Mouse (Mus musculus): ENCODE results near the gene Ino80. TPM values are rescaled to one million over a fixed set of nuclear protein-coding genes. Genes with fewer than 3 reads are reported as not detected.
A peak's percentile ranks its signal among the peaks of the same experiment; 100 is the strongest.

The Ino80 gene
- polyA plus RNA-seq, 1 experiment from 2014 or later = 4.2 TPM

- Histone ChIP-seq H3K27ac (ENCODE audit: low read length) (no peak overlapping the region), H3K4me1 (replicated peaks; ENCODE audit: control insufficient read depth, insufficient read depth, low read length) (no peaks in the 10 kb centered on the region), H3K27me3 (ENCODE audit: control insufficient read depth, insufficient read depth, low read depth, low read length) (no peaks in the 10 kb centered on the region), H3K9me3 (ENCODE audit: control insufficient read depth, low read length) (no peaks in the 10 kb centered on the region), H3K9ac (ENCODE audit: low read length) (no peak overlapping the region), H3K4me3 (ENCODE audit: low read length) (no peak overlapping the region), H3K4me2 (ENCODE audit: low read depth, low read length) (no peak overlapping the region), H3K36me3 (ENCODE audit: control insufficient read depth, insufficient read depth, low read length) (no peaks in the 10 kb centered on the region)
- ATAC-seq (ENCODE audit: low read depth) = no peak
Observed at GRCm38 (mm10) chr2:119507108-119507507, 29.6 kb upstream of the Ino80 start.

- 77% methylated on average over 2 of the region's 2 CpGs for WGBS
Observed at GRCm38 (mm10) chr2:119500965-119501652, 23.6 kb upstream of the Ino80 start.

GRCm38 (mm10) chr2:119498859-119499258 is 21.4 kb upstream of the Ino80 start:
- H3K4me1 ChIP-seq (replicated peaks; ENCODE audit: control insufficient read depth, insufficient read depth, low read length) = no peaks in the 10 kb centered on the region
- H3K4me3 ChIP-seq (ENCODE audit: low read length) = no peak overlapping the region
- no peak for ATAC-seq (ENCODE audit: low read depth)
- H3K27ac ChIP-seq (ENCODE audit: low read length) = no peak overlapping the region
- no peaks in the 10 kb centered on the region for H3K9me3 ChIP-seq (ENCODE audit: control insufficient read depth, low read length)
- no peaks in the 10 kb centered on the region for H3K36me3 ChIP-seq (ENCODE audit: control insufficient read depth, insufficient read depth, low read length)
- H3K9ac ChIP-seq (ENCODE audit: low read length) = no peak overlapping the region
- 88% methylated on average over 2 of the region's 2 CpGs for WGBS
- no peak overlapping the region for H3K4me2 ChIP-seq (ENCODE audit: low read depth, low read length)
- no peaks in the 10 kb centered on the region for H3K27me3 ChIP-seq (ENCODE audit: control insufficient read depth, insufficient read depth, low read depth, low read length)

More at GRCm38 (mm10) chr2:119500965-119501652, 23.6 kb upstream of the Ino80 start:
- H3K9ac ChIP-seq (ENCODE audit: low read length) = no peak overlapping the region
- no peak for ATAC-seq (ENCODE audit: low read depth)
- no peaks in the 10 kb centered on the region for H3K36me3 ChIP-seq (ENCODE audit: control insufficient read depth, insufficient read depth, low read length)
- no peak overlapping the region for H3K27ac ChIP-seq (ENCODE audit: low read length)
- H3K4me3 ChIP-seq (ENCODE audit: low read length) = no peak overlapping the region
- no peaks in the 10 kb centered on the region for H3K4me1 ChIP-seq (replicated peaks; ENCODE audit: control insufficient read depth, insufficient read depth, low read length)
- no peak overlapping the region for H3K4me2 ChIP-seq (ENCODE audit: low read depth, low read length)
- no peaks in the 10 kb centered on the region for H3K27me3 ChIP-seq (ENCODE audit: control insufficient read depth, insufficient read depth, low read depth, low read length)
- H3K9me3 ChIP-seq (ENCODE audit: control insufficient read depth, low read length) = no peaks in the 10 kb centered on the region

GRCm38 (mm10) chr2:119496082-119496481 is 18.6 kb upstream of the Ino80 start:
- WGBS = 71% methylated on average over 2 of the region's 2 CpGs
- H3K4me2 ChIP-seq (ENCODE audit: low read depth, low read length) = no peak overlapping the region
- H3K9me3 ChIP-seq (ENCODE audit: control insufficient read depth, low read length) = no peaks in the 10 kb centered on the region
- H3K9ac ChIP-seq (ENCODE audit: low read length) = no peak overlapping the region
- no peak overlapping the region for H3K4me3 ChIP-seq (ENCODE audit: low read length)
- peak overlapping the region; percentile 68 for H3K27ac ChIP-seq (ENCODE audit: low read length)
- no peaks in the 10 kb centered on the region for H3K4me1 ChIP-seq (replicated peaks; ENCODE audit: control insufficient read depth, insufficient read depth, low read length)
- H3K27me3 ChIP-seq (ENCODE audit: control insufficient read depth, insufficient read depth, low read depth, low read length) = no peaks in the 10 kb centered on the region
- no peaks in the 10 kb centered on the region for H3K36me3 ChIP-seq (ENCODE audit: control insufficient read depth, insufficient read depth, low read length)
- peak; percentile 66 for ATAC-seq (ENCODE audit: low read depth)

GRCm38 (mm10) chr2:119491953-119492352 is 14.5 kb upstream of the Ino80 start:
- H3K4me2 ChIP-seq (ENCODE audit: low read depth, low read length) = no peak overlapping the region
- H3K27ac ChIP-seq (ENCODE audit: low read length) = no peak overlapping the region
- no peaks in the 10 kb centered on the region for H3K9me3 ChIP-seq (ENCODE audit: control insufficient read depth, low read length)
- no peaks in the 10 kb centered on the region for H3K27me3 ChIP-seq (ENCODE audit: control insufficient read depth, insufficient read depth, low read depth, low read length)
- H3K36me3 ChIP-seq (ENCODE audit: control insufficient read depth, insufficient read depth, low read length) = no peaks in the 10 kb centered on the region
- no peak overlapping the region for H3K9ac ChIP-seq (ENCODE audit: low read length)
- H3K4me3 ChIP-seq (ENCODE audit: low read length) = no peak overlapping the region
- no peaks in the 10 kb centered on the region for H3K4me1 ChIP-seq (replicated peaks; ENCODE audit: control insufficient read depth, insufficient read depth, low read length)
- 45% methylated on average over 5 of the region's 5 CpGs for WGBS
- ATAC-seq (ENCODE audit: low read depth) = no peak

- Histone ChIP-seq H3K4me3 (ENCODE audit: low read length) (no peak overlapping the region), H3K4me2 (ENCODE audit: low read depth, low read length) (no peak overlapping the region), H3K9me3 (ENCODE audit: control insufficient read depth, low read length) (no peaks in the 10 kb centered on the region), H3K27me3 (ENCODE audit: control insufficient read depth, insufficient read depth, low read depth, low read length) (no peaks in the 10 kb centered on the region), H3K27ac (ENCODE audit: low read length) (no peak overlapping the region), H3K36me3 (ENCODE audit: control insufficient read depth, insufficient read depth, low read length) (no peaks in the 10 kb centered on the region), H3K9ac (ENCODE audit: low read length) (no peak overlapping the region), H3K4me1 (replicated peaks; ENCODE audit: control insufficient read depth, insufficient read depth, low read length) (no peaks in the 10 kb centered on the region)
- 21% methylated on average over 4 of the region's 4 CpGs for WGBS
- ATAC-seq (ENCODE audit: low read depth) = no peak
Observed at GRCm38 (mm10) chr2:119486488-119486887, 9.0 kb upstream of the Ino80 start.

GRCm38 (mm10) chr2:119482307-119482706 is 4.8 kb upstream of the Ino80 start:
- Histone ChIP-seq H3K9ac (ENCODE audit: low read length) (no peak overlapping the region), H3K27me3 (ENCODE audit: control insufficient read depth, insufficient read depth, low read depth, low read length) (no peaks in the 10 kb centered on the region), H3K27ac (ENCODE audit: low read length) (no peak overlapping the region), H3K4me2 (ENCODE audit: low read depth, low read length) (no peak overlapping the region), H3K9me3 (ENCODE audit: control insufficient read depth, low read length) (no peaks in the 10 kb centered on the region), H3K36me3 (ENCODE audit: control insufficient read depth, insufficient read depth, low read length) (no peaks in the 10 kb centered on the region), H3K4me1 (replicated peaks; ENCODE audit: control insufficient read depth, insufficient read depth, low read length) (0 out of 2 replicates have a peak, but pooled peaks cover 3% of the 10 kb centered on the region), H3K4me3 (ENCODE audit: low read length) (no peak overlapping the region)
- ATAC-seq (ENCODE audit: low read depth) = no peak
- 72% methylated on average over 1 of the region's 1 CpGs for WGBS

- Histone ChIP-seq H3K27me3 (ENCODE audit: control insufficient read depth, insufficient read depth, low read depth, low read length) (no peaks in the 10 kb centered on the region), H3K4me2 (ENCODE audit: low read depth, low read length) (peak overlapping the region; percentile 70), H3K9me3 (ENCODE audit: control insufficient read depth, low read length) (no peaks in the 10 kb centered on the region), H3K36me3 (ENCODE audit: control insufficient read depth, insufficient read depth, low read length) (no peaks in the 10 kb centered on the region), H3K27ac (ENCODE audit: low read length) (peak overlapping the region; percentile 96), H3K9ac (ENCODE audit: low read length) (peak overlapping the region; percentile 95), H3K4me1 (replicated peaks; ENCODE audit: control insufficient read depth, insufficient read depth, low read length) (peaks cover 17% of the 10 kb centered on the region), H3K4me3 (ENCODE audit: low read length) (peak overlapping the region; percentile 67)
- WGBS = 8% methylated on average over 9 of the region's 9 CpGs
- no peak for ATAC-seq (ENCODE audit: low read depth)
Observed at GRCm38 (mm10) chr2:119478397-119478749, 886 bp upstream of the Ino80 start.

GRCm38 (mm10) chr2:119476621-119477391 is 681 bp downstream of the Ino80 start:
- WGBS = 0% methylated on average over 35 of the region's 44 CpGs
- H3K4me1 ChIP-seq (replicated peaks; ENCODE audit: control insufficient read depth, insufficient read depth, low read length) = peaks cover 17% of the 10 kb centered on the region
- peak; percentile 69 for ATAC-seq (ENCODE audit: low read depth)
- peak overlapping the region; percentile 67 for H3K4me3 ChIP-seq (ENCODE audit: low read length)
- H3K36me3 ChIP-seq (ENCODE audit: control insufficient read depth, insufficient read depth, low read length) = no peaks in the 10 kb centered on the region; the same call in 1 of the 2 replicates
- peak overlapping the region; percentile 96 for H3K27ac ChIP-seq (ENCODE audit: low read length)
- no peaks in the 10 kb centered on the region for H3K27me3 ChIP-seq (ENCODE audit: control insufficient read depth, insufficient read depth, low read depth, low read length)
- H3K9me3 ChIP-seq (ENCODE audit: control insufficient read depth, low read length) = no peaks in the 10 kb centered on the region
- H3K4me2 ChIP-seq (ENCODE audit: low read depth, low read length) = peak overlapping the region; percentile 66
- H3K9ac ChIP-seq (ENCODE audit: low read length) = peak overlapping the region; percentile 95

All from lung, embryonic 16.5 days (tissue).